Mouse (Mus musculus): ENCODE data around the gene Trim41.

Gene Trim41

DNA sequence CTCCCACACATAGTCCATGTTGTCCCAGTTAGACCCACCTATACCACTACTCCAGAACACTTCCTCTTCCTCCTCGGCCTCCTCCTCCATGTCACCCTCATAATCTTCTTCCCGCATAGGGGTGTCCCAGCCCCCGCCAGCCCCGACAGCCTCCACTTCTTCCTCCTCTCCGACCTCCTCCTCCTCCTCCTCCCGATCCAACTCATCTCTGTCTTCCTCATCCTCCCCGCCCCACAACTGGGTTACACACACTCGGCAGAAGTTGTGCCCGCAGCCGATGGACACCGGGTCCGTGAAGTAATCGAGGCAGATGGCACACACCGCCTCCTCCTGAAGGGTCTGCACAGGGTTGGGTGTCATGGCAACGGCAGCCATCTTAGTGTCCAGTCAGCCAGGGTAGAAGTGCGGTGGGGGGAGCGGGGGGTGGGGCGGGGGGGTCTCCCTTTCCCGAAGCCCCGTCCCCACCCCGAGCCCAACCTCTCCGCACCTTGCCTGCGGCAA is 822 bp downstream of the Trim41 start:
- DNase-seq (ENCODE audit: low spot score in 2 of 2) = peak; percentile 38 to 80

GRCm38 (mm10) chr11:48815851-48816250 is 1.3 kb downstream of the Trim41 start:
- DNase-seq (ENCODE audit: low spot score in 2 of 2) = no peak

DNA sequence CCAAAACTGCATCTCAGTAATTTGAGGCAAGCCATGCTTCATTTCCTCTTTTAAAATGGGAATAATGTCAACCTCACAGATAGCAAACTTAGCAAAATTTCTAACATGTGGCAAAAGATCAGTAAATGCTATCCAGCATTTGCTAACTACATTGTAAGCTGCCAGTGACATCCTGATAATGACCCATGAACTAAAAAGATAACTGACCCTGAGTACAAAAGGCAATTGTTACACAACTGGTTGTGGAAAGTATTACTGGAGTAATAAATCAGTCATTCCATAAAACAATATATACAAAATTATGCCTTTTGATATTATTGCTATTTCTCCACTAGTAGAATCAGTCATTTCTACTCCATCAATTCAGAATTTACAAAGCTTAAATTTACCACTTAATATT is 3.4 kb downstream of the Trim41 start:
- DNase-seq (ENCODE audit: low spot score in 2 of 2) = no peak

GRCm38 (mm10) chr11:48810142-48810541 is 7.0 kb downstream of the Trim41 start:
- DNase-seq (ENCODE audit: low spot score in 2 of 2) = no peak

DNA sequence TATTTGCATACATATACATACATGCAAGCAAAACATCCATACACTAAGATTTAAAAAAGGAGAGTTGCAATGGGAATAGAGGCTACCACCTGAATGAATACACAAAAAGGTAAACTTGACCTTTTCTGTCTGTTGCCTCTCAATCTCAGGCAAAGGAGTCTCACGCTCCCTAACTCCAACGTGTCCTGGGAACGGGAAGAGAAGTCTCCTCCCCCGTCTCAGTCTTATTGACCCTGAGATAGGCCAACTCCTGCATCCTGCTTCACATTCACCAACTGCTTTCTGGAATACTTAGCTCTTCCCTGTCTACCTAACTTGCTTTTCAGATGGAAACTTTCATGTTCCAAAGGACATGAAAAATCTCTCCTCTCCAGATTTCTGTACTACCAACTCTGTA is 7.7 kb downstream of the Trim41 start:
- no peak for DNase-seq (ENCODE audit: low spot score in 2 of 2)

- DNase-seq (ENCODE audit: low spot score in 2 of 2) = no peak
These were observed 8.3 kb downstream of the Trim41 start for GRCm38 (mm10) chr11:48808737-48809433.

DNA sequence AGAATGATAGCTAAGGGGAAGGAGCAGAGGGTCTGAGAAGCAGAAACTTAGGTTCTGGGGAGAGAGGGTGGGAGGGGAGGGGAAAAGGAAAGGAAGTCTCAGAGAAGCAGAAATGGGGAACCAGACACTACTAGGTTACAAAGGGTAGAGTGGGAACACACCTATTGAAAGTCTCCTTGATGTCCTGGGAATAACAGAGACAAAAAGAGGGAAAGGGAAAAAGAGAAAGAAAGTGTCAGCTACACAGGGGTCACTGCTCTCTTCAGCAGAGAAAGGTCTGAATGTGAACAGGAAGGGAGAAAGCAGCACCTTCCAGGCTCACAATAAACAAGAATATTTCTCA is 8.9 kb downstream of the Trim41 start:
- DNase-seq (ENCODE audit: low spot score in 2 of 2) = no peak

DNA sequence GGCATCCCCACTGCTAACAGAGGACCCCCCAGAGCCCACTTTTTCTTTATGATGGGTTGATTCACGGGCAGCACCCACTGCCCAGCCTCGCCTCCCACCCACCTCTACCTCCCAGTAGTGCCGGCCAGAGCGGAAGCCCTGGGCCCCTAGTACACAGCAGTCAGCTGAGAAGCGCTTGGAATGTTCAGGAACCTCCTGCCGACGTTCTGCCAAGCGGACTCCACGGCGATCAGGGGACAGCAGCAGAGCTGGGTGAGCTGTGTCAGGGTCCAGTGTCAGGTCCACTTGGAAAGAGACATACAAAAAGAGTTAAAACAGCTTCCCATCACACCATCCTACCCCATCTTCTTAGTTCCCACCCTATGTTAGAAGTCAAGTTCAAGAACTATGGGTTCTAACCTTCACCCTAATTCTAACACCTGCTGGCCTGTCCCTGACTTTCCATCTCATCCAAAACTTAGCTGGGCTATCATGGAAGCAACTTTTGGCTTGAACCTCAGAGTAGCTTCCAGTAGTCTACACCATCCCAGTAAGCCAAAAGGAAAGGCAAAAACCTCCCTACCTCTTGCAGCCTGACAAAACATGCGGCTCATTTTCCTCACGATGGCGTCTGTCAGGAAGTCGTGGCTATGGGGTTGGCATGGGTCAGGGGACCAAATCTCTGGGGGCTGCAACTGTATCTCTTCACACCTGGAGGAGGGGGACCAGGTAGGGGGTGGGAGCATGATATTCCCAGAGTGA is 9.4 kb downstream of the Trim41 start:
- no peak for DNase-seq (ENCODE audit: low spot score in 2 of 2)

- DNase-seq (ENCODE audit: low spot score in 2 of 2) = peak in 1 of 2 experiments; percentile 23
These were observed 10.1 kb downstream of the Trim41 start for GRCm38 (mm10) chr11:48806856-48807562.

GRCm38 (mm10) chr11:48804922-48805321 is 12.2 kb downstream of the Trim41 start:
- DNase-seq (ENCODE audit: low spot score in 2 of 2) = no peak

- DNase-seq (ENCODE audit: low spot score in 2 of 2) = no peak
These were observed 13.2 kb downstream of the Trim41 start for GRCm38 (mm10) chr11:48803988-48804387.

DNA sequence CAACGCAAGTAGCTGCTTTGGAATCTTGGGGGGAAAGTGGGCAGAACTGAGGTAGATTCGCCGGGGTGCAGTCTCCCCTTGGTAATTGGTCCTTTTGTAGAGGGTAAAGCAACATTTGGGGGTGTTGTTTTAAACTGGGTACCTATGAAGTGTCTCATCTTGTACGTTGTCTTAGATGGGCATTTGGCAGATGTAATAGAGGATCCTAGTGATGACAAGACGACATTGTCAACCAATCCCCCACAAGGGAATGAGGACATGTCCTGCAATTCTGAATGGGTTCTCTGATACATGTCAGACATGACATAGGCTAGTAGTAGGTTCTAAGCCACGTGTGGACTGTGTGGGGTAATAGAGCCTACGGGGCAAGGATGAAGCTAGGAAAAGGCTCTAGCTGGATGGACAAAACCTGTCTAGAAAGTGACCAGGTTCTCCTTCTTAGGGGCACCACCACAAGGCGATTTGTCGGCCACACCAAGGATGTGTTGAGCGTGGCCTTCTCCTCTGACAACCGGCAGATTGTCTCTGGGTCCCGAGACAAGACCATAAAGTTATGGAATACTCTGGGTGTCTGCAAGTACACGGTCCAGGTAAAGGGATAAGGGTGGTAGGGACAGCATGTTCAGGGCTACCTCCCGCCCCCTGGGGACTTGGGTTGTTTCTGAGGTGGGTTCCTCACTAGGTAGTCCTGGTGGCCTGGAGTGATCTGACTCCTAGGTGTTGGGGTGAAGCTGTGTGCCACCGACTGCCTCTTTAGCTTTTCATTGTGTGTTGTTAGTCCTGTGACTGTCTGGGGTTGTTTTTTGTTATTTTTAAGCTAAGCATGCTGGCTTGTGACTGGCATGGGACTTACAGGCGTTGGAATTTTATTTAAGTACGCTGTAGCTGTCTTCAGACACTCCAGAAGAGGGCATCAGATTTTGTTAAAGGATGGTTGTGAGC is 15.1 kb downstream of the Trim41 start:
- DNase-seq (ENCODE audit: low spot score in 2 of 2) = no peak

GRCm38 (mm10) chr11:48799921-48800701 is 17.0 kb downstream of the Trim41 start, which contains the start of gene Rack1:
Gene Rack1, plus strand, starts transcription at chr11:48800332.
- peak; percentile 84 to 92 for DNase-seq (ENCODE audit: low spot score in 2 of 2)

DNA sequence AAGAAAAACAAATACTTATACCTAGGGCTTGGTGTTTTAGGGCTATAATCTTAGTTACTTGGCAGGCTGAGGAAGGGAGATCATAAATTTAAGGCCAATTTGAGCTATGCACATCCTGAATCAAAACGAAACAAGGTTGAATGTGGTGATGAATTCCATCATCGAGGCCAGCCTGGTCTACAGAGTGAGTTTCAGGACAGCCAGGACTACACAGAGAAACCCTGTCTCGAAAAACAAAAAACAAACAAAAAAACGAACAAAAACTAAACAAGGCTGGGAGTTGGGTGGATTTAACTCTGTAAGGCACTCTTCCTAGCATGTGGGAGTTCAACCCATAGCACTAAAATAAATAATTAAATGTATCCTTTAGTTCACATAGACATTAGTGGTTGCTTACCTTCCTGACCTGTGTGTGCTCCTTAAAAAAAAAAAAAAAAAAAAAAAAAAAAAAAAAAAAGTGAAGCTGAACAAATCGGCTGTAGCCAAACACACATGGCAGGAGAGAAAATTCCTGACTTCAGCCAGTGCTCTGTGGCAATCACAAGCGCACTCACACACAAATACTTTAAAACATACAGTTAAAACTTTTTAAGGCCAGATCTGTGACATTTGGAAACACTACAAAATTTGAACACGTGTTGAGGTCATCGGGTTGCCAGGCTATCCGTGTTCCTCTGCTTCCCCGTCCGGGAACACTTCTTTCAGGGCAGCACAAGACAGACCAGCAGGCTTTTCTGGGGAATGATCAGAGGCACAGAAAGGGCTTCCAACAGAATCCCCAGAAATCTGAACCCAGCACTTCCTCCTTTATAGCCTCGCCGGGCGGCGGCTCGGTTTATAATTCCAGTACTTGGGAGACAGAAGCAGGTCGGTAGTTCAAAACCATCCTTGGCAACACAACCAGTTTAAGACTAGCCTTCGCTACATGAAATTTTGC is 17.9 kb downstream of the Trim41 start:
- no peak for DNase-seq (ENCODE audit: low spot score in 2 of 2)

GRCm38 (mm10) chr11:48798308-48798707 is 18.8 kb downstream of the Trim41 start:
- no peak for DNase-seq (ENCODE audit: low spot score in 2 of 2)

DNA sequence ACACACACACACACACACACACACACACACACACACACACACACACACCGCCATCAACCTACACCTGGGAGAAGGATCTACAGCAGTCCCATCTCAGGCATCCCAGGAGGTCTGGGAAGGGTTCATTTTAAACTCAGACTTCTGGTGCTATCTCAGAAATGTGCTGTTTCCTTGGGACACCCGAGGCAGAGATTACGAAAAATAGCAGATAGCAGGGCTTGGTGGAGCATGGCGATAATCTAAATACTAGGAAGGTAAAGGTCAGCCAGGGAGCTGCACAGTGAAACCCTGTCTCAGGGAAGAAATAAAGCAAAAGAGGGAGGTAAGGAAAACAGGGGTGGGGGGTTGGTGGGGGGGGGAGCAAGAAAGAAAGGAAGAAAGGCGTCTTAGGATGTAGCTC is 19.9 kb downstream of the Trim41 start:
- no peak for DNase-seq (ENCODE audit: low spot score in 2 of 2)

DNA sequence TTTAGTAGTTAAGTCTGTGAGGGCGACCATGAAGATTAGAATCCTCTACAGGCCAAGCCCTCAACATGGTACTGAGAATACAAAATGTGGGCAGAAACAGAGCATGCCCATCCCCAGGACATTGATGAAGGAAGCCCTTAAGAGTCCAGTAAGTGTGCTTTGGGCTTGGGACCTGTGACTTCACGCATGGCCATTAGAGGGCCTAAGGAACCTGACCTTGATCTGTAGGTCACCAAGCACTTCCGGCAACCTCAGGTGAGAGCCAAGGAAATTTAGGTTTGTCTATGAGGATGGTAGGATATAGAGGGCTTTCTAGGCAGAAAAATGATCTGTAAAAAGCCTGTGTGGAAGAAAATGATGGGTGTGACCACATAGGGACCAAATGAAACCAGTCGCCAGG is 20.9 kb downstream of the Trim41 start:
- no peak for DNase-seq (ENCODE audit: low spot score in 2 of 2)

GRCm38 (mm10) chr11:48795221-48795620 is 21.9 kb downstream of the Trim41 start:
- DNase-seq (ENCODE audit: low spot score in 2 of 2) = peak in 1 of 2 experiments; percentile 32

DNA sequence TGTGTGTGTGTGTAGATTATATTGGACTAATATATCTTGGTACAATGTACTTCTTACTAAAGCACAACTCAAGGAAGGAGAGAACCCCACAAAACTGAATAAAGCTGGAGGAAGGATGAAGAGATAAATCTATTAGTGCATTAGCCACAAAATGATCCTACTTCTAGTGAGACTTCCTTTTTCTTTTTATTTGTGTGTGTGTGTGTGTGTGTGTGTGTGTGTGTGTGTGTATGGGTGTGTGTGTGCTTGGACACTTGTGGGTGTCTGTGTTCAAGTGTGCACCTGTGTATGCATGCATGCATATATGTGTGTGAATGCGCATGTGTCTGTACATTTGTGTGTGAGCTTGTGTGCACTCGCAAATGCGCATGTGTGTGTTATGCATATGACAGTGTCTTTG is 24.0 kb downstream of the Trim41 start:
- no peak for DNase-seq (ENCODE audit: low spot score in 2 of 2)
